Mouse (Mus musculus) olfactory bulb, adult 2 months (tissue): Measurements from ENCODE around the gene Evi5. TPM values are rescaled to one million over a fixed set of nuclear protein-coding genes. Genes with fewer than 3 reads are reported as not detected.

Source experiments
- H3K27ac ChIP-seq: fragments of 200-500 bp; 2 replicates; pipeline ENCODE4 v1.5.1; 2012; ENCODE audit warnings: low read depth, low read length; ENCODE audit not compliant: insufficient read depth
- H3K4me1 ChIP-seq: fragments of 200-500 bp; 2 replicates; pipeline ENCODE4 v1.6.1; 2012; ENCODE audit warnings: low read length; ENCODE audit not compliant: control insufficient read depth, insufficient read depth
- H3K4me3 ChIP-seq: fragments of 200-500 bp; 2 replicates; pipeline ENCODE4 v1.5.1; 2012; ENCODE audit warnings: mild to moderate bottlenecking, low read depth, low read length, moderate library complexity; ENCODE audit not compliant: insufficient read depth
- CTCF ChIP-seq: fragments of 200-500 bp; IDR thresholded peaks from 2 replicates; pipeline ENCODE4 v1.5.1; 2012; ENCODE audit warnings: low read depth, mild to moderate bottlenecking, low read length, moderate library complexity; ENCODE audit not compliant: insufficient read depth
- POLR2A ChIP-seq: fragments of 200-500 bp; IDR thresholded peaks from 2 replicates; pipeline ENCODE4 v1.6.1; 2012; ENCODE audit warnings: mild to moderate bottlenecking, low read depth, low read length, moderate library complexity; ENCODE audit not compliant: insufficient read depth
- WGBS: fragments of 180-500 bp; shearing (Covaris S2); methylation state at CpG from one replicate; pipeline ENCODE4 v1.1.7; 2018; 5-methylcytosine and 5-hydroxymethylcytosine counted together
- polyA plus RNA-seq: library from polyadenylated mRNA; stranded (reverse); fragments of >200 nt; gene quantifications from 2 replicates; pipeline ENCODE4 v1.2.4, GENCODE M21; 2012; ENCODE audit warnings: low replicate concordance; ENCODE audit not compliant: missing spikeins, insufficient read depth, insufficient read length

Gene Evi5
- polyA plus RNA-seq, 1 experiment = not detected

DNA sequence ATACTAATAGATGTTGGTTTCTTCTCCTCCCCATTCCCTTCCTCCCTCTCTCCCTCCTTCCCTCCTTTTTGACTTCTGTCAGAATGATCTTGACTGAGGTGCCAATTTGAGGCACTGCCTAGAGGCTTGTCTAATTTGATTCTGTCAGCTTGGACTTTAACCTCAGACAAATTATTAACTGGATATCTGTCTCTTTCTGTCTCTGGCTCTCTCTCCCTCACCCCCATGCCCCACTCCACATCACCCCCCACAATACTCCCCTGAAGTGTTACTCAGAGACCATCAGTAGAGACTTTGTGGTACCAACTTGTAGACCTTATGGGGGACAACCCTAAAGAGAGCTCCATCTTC, 329 bp upstream of the Evi5 start:
- Histone ChIP-seq H3K4me1 (peaks cover 2% of the 10 kb centered on the region; the same call in 1 of the 2 replicates), H3K4me3 (no peak overlapping the region), H3K27ac (no peak overlapping the region)
- TF ChIP-seq POLR2A = no peak
- no peak for TF ChIP-seq CTCF

DNA sequence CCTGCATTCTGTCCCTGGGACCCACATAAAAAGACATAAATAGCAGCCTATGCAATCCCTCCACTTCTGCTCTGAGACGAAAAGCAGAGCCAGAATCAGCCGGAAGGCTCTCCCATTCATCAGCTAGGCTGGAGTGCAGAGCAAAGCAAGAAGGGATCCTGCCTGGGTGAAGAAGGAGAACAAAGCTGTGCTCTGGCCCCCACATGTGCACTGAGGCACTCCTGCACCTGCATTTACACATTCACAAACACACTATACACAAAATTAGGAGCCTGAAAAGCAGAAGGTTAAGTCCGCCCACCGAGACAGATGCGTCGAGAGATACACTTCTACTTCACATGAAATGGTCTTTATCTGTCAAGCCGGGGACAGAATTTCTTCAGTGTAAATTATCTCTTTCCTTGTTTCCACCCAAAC, 1.0 kb downstream of the Evi5 start:
- no peak for TF ChIP-seq CTCF
- TF ChIP-seq POLR2A = no peak
- no peak overlapping the region for H3K4me3 ChIP-seq
- H3K27ac ChIP-seq = no peak overlapping the region

DNA sequence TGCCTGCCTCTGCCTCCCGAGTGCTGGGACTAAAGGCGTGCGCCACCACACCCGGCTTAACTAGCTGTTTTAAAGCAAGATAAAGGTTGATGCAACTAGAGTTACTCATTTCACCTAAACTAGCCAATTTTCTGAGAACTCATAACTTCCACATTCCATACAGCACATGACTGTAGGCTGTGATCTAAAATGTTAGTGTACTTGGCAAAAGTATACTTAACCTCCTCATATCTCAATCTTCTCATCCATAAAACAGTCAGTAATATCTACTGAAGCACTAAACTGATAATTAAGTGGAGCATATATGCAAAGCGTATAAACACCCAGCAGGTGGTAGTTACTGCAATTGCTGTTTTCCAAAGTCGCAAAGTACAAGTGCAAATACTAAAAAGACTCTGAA, 1.6 kb downstream of the Evi5 start:
- H3K4me3 ChIP-seq = no peak overlapping the region
- no peak for TF ChIP-seq CTCF
- no peak for TF ChIP-seq POLR2A
- no peak overlapping the region for H3K27ac ChIP-seq
- WGBS = 74% methylated on average over 6 of the region's 6 CpGs
- peaks cover 2% of the 10 kb centered on the region; the same call in 1 of the 2 replicates for H3K4me1 ChIP-seq

More for the DNA sequence above, 1.0 kb downstream of the Evi5 start:
- peaks cover 2% of the 10 kb centered on the region; the same call in 1 of the 2 replicates for H3K4me1 ChIP-seq
- 26% methylated on average over 7 of the region's 7 CpGs for WGBS

DNA sequence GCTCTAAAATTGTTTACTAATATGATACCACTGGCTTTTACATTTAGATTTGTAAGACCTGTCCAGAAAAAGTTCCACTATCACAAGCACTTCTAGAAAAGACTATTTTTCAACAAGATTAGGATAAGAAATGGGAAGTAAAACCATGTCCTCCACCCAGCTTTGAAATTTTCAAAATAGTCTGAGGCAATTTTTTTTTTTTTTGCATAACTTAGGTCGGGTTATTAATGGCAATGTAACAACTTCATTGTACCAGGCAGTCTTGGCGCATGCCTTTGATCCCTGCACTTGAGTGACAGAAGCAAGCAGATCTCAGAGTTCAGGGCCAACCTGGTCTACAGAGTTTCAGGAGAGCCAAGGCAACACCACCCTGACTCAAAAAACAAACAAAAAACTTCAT, 5.2 kb downstream of the Evi5 start:
- no peak overlapping the region for H3K4me3 ChIP-seq
- peaks cover 2% of the 10 kb centered on the region; the same call in 1 of the 2 replicates for H3K4me1 ChIP-seq
- WGBS = 63% methylated on average over 2 of the region's 2 CpGs
- no peak overlapping the region for H3K27ac ChIP-seq
- TF ChIP-seq CTCF (no peak), POLR2A (no peak)

DNA sequence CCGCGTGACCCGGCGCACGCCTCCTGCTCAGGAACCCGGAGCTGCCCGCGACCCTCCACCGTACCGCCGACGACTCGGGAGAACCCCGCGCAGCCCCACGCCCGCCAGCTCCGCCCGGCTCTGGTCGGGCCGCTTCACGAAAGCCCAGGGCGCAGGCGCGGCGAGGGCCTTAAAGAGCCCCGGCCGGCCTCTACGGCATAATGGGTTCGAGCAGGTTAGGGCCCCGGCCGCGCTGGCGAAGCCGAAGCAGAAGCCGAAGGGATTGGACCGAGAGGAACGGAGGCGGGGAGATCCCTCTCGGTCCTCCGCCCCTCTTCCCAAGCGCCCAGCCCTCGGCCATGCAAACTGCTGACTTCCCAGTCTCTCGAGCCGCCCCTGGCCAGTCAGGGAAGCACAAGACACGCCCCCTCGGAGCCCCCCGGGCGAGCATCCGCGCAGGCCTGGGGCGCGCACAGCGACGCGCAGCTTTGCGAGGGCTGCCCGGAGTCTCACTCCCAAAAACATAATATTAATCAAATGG, 5.9 kb downstream of the Evi5 start:
- H3K4me1 ChIP-seq = peaks cover 2% of the 10 kb centered on the region; the same call in 1 of the 2 replicates
- TF ChIP-seq CTCF (no peak), POLR2A (peak; percentile 59; the same call in 1 of the 2 replicates)
- H3K27ac ChIP-seq = 0 out of 2 replicates have a peak overlapping the region, but pooled peaks have one; percentile 16
- under 1% methylated on average over 58 of the region's 58 CpGs for WGBS
- H3K4me3 ChIP-seq = peak overlapping the region; percentile 77

DNA sequence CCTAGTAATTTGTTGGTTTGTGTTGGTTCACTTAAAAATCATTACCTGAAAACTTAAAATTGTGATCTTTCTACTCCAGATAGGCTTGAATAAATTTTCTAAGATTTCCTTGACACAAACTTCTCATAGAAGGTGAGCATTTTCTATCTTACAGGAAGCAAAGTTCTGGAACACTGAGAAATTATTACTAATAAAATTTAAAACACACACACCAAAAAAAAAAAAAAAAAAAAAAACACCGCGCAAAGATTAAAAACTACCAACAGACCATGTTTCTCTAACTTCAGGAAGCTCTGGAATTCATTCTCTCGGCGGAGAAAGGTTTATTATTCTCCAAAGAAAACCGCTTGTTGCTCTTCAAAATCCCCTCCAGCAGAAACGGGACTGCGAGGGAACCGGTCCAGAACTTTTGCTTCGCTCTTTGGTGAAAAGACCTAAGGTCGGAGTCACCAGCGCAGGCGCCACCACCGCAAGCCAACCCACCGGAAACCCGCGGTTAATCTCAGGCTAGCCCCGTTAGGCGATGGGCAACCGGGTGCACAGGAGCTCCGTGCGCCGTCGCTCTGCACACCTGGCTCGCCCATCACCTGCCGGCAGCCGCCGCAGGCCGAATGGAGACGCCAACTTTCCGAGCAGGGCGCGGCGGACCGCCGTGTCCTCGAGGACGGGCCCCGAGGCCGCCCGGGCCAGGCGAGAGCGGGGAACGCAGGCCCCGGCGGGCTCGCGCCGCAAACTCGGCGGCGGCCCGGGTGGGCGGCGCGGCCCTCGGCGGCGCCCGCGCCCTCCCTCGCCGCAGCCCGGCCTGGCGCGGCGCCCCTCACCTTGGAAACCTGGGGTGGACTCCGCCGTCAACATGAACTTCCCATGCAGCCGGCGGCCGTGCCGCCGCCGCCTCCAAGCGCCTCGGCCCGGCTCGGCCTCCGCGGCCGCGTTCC, 6.7 kb downstream of the Evi5 start:
- under 1% methylated on average over 82 of the region's 82 CpGs for WGBS
- peak overlapping the region; percentile 77 for H3K4me3 ChIP-seq
- 0 out of 2 replicates have a peak overlapping the region, but pooled peaks have one; percentile 16 for H3K27ac ChIP-seq
- TF ChIP-seq CTCF (no peak), POLR2A (no peak)
- H3K4me1 ChIP-seq = no peaks in the 10 kb centered on the region

DNA sequence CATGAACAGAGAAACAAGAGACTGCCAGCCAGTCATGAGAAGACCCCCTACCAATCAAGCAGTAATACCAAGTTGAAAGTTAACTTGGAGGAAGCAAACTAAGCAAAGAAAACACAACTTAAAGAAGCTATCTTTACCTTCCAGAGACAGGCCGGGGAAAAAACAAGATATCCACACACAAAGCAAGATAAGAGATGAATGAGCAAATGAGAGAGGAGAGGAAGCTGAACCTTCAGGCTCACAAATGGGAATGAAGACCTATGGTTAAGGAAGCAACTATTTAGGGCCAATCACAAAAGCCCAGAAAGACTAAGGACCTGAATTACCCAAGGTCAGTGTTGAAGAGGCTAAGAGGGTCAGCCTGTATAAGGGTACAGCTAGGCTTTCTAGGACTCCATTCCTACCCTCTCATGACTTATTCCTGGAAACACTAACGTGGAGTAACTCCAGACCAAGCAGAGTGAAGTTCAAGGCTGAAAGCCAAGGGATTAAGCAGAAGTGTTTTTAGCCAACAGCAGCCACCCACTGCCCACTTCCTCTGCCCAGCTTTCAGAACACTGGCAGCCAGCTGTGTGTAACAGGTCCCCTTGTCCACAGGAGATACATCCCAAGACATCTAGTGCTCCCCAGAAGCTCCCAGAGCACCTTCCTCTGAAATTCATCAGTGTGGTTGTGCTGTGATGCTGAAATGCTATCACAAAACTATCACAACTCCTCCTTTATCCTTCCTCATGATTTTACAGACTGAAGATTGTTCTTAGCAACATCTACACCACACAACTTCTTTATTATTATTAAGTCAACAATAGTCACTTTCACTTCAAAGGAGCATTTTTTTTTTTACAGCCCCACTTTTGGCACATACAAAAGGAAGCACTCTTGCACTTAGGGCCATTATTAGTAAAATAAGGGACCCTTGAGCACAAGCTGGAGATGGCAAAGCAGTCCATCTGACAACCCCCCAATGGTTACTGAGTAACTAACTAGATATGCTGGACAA, 8.5 kb downstream of the Evi5 start:
- no peak overlapping the region for H3K4me3 ChIP-seq
- no peak overlapping the region for H3K27ac ChIP-seq
- no peak for TF ChIP-seq POLR2A
- 0 out of 2 replicates have a peak, but pooled peaks cover under 1% of the 10 kb centered on the region for H3K4me1 ChIP-seq
- 65% methylated on average over 2 of the region's 2 CpGs for WGBS

DNA sequence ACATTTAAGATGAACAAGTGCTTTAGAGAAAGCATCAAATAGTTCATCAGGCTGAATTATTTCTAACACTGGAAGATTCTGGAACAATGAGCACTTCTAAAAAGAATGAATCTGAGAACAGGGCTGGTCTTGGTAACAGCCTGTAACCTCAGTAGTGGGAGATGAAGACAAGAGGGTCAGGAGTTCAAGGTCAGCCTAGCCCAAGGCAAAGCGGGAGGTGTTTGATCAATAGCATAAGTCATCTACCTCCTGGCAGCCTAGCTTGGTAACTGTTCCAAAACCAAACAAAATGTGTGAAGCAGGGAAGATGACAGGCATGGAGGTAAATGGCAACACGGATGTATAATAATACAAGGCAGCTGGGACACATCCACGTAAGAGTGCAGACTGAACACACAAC, 10.9 kb downstream of the Evi5 start:
- TF ChIP-seq CTCF (no peak), POLR2A (no peak)
- Histone ChIP-seq H3K4me1 (0 out of 2 replicates have a peak, but pooled peaks cover 2% of the 10 kb centered on the region), H3K4me3 (no peak overlapping the region), H3K27ac (no peak overlapping the region)
- 87% methylated on average over 3 of the region's 3 CpGs for WGBS

DNA sequence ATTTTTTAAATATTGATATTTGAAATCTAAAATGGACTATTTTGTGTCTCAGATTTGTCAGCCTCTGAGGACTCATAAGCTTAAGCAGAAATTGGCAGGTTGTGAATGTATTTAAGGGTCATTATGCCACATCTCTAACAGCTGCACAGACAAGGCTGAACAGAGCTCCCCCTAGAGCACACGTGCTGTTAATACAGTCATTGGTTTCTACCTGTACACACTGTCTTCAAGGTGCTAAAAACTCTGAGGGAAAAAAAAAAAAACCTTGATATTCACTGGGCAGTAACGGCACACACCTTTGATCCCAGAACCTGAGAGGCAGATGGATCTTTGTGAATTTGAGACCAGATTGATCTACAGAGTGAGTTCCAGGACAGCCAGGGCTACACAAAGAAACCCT, 15.9 kb downstream of the Evi5 start:
- Histone ChIP-seq H3K27ac (no peak overlapping the region), H3K4me1 (0 out of 2 replicates have a peak, but pooled peaks cover 2% of the 10 kb centered on the region), H3K4me3 (no peak overlapping the region)
- no peak for TF ChIP-seq CTCF
- WGBS = 52% methylated on average over 2 of the region's 2 CpGs
